Mouse (Mus musculus) liver, embryonic 14.5 days (tissue): ENCODE data around the gene Mesd.

Source experiments
- CTCF ChIP-seq: IDR thresholded peaks from 2 replicates; pipeline ENCODE4 v1.5.1; 2016; ENCODE audit warnings: antibody characterized with exemption, low read depth, control low read depth
- EP300 ChIP-seq: IDR thresholded peaks from 2 replicates; pipeline ENCODE4 v1.6.1; 2016; ENCODE audit warnings: antibody characterized with exemption, low read depth

DNA sequence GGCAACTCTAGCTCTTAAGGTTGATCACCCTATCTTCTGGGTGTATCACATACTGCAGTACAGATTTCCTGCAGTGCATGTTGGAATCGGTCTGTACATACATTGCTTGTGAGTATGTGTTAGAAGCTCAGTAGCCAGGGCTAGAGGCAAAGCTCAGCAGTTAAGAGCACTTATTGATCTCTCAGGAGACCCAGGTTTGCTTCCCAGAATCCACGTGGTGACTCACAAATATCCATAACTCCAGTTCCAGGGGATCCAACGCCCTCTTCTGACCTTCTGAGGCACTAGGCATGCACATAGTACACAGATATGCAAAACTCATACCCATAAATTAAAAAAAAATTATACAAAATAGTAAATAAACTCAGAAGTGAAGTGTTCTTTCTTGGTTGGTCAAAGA lies 7.2 kb upstream of the Mesd start:
- TF ChIP-seq EP300 (no peak), CTCF (no peak)
